Mouse (Mus musculus): ENCODE results near the gene Zfp462. TPM values are rescaled to one million over a fixed set of nuclear protein-coding genes. Genes with fewer than 3 reads are reported as not detected.
A peak's percentile ranks its signal among the peaks of the same experiment; 100 is the strongest.
"Not testable (repeated sequence)": the region's sequence is repeated elsewhere in the genome, so short reads cannot be mapped to it uniquely, and the experiment has no call there.

The Zfp462 gene
- polyA plus RNA-seq, 1 experiment from 2014 or later: 20.5 TPM

DNA sequence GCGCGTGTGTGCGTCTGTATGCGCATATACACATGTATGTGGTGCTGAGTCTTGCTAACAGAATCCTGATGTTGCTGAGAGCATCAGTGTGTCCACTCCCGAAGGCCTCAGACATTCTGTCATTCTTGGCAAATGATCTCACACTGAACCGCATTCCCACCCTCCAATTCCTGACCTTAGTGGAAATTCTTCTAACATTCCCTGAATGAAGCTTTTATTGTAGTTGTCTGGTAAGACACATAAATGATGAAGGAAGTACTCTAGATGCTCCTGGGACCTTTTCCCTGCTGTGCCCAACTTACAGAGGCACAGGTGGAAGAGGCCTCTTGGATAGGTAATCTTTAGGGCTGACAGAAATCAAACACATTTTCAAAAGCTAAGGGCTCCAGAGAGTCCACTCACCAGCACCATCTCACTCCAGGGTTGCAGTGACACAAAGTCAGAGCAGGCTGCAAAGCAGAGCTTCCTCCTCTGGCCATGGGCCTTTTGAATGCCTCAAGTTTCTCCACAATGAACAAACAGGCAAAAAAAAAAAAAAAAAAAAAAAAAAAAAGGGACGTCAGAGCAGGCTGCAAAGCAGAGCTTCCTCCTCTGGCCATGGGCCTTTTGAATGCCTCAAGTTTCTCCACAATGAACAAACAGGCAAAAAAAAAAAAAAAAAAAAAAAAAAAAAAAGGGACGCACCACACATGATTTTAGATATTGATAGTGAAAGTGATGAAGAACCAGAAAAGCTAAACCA lies 17.4 kb upstream of the Zfp462 start:
- not testable (repeated sequence) for ATAC-seq
- WGBS: 85% methylated on average over 8 of the region's 8 CpGs

DNA sequence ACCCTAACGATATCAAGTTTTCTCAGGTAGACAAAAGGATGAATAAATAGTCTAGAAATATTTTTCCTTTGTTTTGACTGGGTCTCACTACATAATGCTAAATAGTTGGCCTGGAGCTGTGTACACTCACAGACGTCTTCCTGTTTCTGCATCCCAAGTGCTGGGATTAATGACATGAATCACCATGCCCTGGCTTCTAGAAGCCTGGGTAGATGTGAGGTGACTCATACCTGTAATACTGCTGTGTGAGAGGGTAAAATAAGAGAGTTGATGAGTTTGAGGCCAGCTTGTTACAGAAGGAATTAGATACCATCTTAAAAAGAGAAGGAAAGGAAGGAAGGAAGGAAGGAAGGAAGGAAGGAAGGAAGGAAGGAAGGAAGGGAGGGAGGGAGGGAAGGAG lies 15.2 kb upstream of the Zfp462 start:
- no peaks in the 10 kb centered on the region for H3K9me3 ChIP-seq (ENCODE audit: control insufficient read depth, low read length)
- no peaks in the 10 kb centered on the region for H3K36me3 ChIP-seq (ENCODE audit: control insufficient read depth, insufficient read depth)
- no peak for ATAC-seq
- H3K27ac ChIP-seq (ENCODE audit: low read length): no peak overlapping the region
- WGBS: 45% methylated on average over 2 of the region's 2 CpGs
- H3K27me3 ChIP-seq (replicated peaks; ENCODE audit: control insufficient read depth, insufficient read depth, low read length): no peaks in the 10 kb centered on the region
- no peak overlapping the region for H3K4me2 ChIP-seq (ENCODE audit: low read length)
- H3K4me3 ChIP-seq (replicated peaks; ENCODE audit: low read length): no peak overlapping the region
- no peak overlapping the region for H3K9ac ChIP-seq (replicated peaks; ENCODE audit: low read depth, low read length)
- H3K4me1 ChIP-seq (replicated peaks; ENCODE audit: control insufficient read depth, insufficient read depth, low read length): no peaks in the 10 kb centered on the region

More for the DNA sequence above, 17.4 kb upstream of the Zfp462 start:
- H3K4me1 ChIP-seq (replicated peaks; ENCODE audit: control insufficient read depth, insufficient read depth, low read length); H3K36me3 ChIP-seq (ENCODE audit: control insufficient read depth, insufficient read depth); H3K4me3 ChIP-seq (replicated peaks; ENCODE audit: low read length); H3K4me2 ChIP-seq (ENCODE audit: low read length); H3K9me3 ChIP-seq (ENCODE audit: control insufficient read depth, low read length); H3K27me3 ChIP-seq (replicated peaks; ENCODE audit: control insufficient read depth, insufficient read depth, low read length); H3K9ac ChIP-seq (replicated peaks; ENCODE audit: low read depth, low read length); H3K27ac ChIP-seq (ENCODE audit: low read length): not testable (repeated sequence)

DNA sequence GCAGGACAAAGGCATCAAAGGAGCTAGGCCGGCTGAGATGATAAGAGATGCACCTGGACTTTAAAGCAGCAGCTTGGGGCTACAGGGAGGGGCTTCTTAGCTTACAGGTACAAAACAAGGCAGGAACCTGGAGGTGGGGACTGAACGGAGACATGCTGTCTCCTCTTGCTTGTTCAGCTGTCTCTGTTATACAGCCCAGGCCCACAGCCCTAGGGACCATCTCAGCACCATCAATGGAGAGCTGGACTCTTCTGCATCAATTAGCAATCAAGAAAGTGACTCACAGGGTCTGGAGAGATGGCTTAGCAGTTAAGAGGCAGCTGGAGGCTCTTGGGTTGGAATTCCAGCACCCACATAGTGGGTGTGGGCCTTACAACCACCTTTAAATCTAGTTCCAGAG lies 12.2 kb upstream of the Zfp462 start:
- no peaks in the 10 kb centered on the region for H3K4me1 ChIP-seq (replicated peaks; ENCODE audit: control insufficient read depth, insufficient read depth, low read length)
- no peaks in the 10 kb centered on the region for H3K9me3 ChIP-seq (ENCODE audit: control insufficient read depth, low read length)
- no peaks in the 10 kb centered on the region for H3K27me3 ChIP-seq (replicated peaks; ENCODE audit: control insufficient read depth, insufficient read depth, low read length)
- no peaks in the 10 kb centered on the region for H3K36me3 ChIP-seq (ENCODE audit: control insufficient read depth, insufficient read depth)
- no peak overlapping the region for H3K4me2 ChIP-seq (ENCODE audit: low read length)
- H3K9ac ChIP-seq (replicated peaks; ENCODE audit: low read depth, low read length): no peak overlapping the region
- H3K4me3 ChIP-seq (replicated peaks; ENCODE audit: low read length): no peak overlapping the region
- 52% methylated on average over 2 of the region's 2 CpGs for WGBS
- no peak overlapping the region for H3K27ac ChIP-seq (ENCODE audit: low read length)
- no peak for ATAC-seq

DNA sequence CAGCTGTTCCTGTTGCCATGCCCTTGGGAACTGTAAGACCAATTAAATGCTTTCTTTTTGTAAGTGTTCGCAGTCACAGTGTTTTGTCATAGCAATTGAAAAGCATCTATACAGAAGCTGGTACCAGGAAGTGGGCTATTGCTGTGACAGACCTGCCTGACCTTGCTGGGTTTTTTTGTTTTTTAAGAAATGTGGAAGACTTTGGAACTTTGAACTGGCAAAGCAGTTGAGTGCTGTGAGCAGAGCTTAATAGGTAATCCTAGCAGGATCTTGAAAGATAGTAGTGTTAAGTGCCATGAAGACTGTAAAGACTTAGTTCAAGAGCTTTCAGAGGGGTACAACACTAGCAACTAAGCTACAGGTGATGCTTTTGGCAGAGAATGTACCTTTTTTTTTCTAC lies 7.7 kb upstream of the Zfp462 start:
- ATAC-seq: no peak
- 65% methylated on average over 1 of the region's 1 CpGs for WGBS
- Histone ChIP-seq H3K4me1 (replicated peaks; ENCODE audit: control insufficient read depth, insufficient read depth, low read length) (no peaks in the 10 kb centered on the region), H3K9me3 (ENCODE audit: control insufficient read depth, low read length) (no peaks in the 10 kb centered on the region), H3K4me2 (ENCODE audit: low read length) (no peak overlapping the region), H3K27ac (ENCODE audit: low read length) (no peak overlapping the region), H3K27me3 (replicated peaks; ENCODE audit: control insufficient read depth, insufficient read depth, low read length) (no peaks in the 10 kb centered on the region), H3K9ac (replicated peaks; ENCODE audit: low read depth, low read length) (no peak overlapping the region), H3K36me3 (ENCODE audit: control insufficient read depth, insufficient read depth) (no peaks in the 10 kb centered on the region), H3K4me3 (replicated peaks; ENCODE audit: low read length) (no peak overlapping the region)

DNA sequence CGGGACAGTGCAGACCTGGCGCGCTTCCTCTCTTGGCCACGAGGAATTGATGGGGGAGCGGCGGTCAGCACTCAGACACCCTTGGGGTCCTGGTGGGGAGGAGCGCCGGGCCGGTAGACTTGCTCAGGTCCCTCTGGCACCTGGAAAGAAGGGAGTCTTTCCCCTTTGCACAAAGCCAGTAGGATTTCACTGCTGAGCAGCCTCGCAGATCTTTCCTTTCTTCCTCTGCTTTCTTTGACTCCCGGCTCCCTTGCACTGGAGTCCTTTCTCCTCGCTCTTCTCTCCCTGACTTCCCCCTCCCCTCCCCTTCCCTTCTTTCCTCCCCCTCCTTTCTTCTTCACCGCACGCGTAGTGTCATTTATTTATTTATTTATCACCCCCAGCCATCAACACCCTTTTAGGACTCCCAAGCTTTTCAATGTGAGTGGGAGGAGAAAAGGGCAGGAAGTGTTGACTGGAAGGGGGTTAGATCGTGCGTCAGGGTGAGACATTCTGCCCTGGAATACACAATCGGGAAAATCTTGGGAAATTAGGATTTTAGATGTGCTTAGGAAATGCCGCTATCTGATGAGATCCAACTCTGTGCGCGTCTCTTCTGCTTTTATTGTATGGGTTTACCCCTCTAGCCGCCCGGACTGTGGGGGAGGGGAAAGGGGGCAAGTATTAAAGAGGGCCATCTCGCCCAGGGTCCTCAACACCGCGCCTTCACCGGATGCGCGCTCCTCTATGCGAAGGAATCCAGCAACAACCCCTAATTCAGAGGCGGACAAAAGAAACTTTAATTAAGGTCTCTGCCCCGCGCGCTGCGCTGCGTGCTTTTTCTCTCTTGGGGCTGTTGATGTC lies 976 bp downstream of the Zfp462 start:
- WGBS: 0% methylated on average over 36 of the region's 36 CpGs
- Histone ChIP-seq H3K36me3 (ENCODE audit: control insufficient read depth, insufficient read depth) (no peaks in the 10 kb centered on the region), H3K27ac (ENCODE audit: low read length) (peak overlapping the region; percentile 98), H3K9me3 (ENCODE audit: control insufficient read depth, low read length) (no peaks in the 10 kb centered on the region), H3K9ac (replicated peaks; ENCODE audit: low read depth, low read length) (peak overlapping the region; percentile 86), H3K4me1 (replicated peaks; ENCODE audit: control insufficient read depth, insufficient read depth, low read length) (peaks cover 8% of the 10 kb centered on the region), H3K4me3 (replicated peaks; ENCODE audit: low read length) (peak overlapping the region; percentile 90), H3K27me3 (replicated peaks; ENCODE audit: control insufficient read depth, insufficient read depth, low read length) (no peaks in the 10 kb centered on the region), H3K4me2 (ENCODE audit: low read length) (peak overlapping the region; percentile 72)
- peak; percentile 14 for ATAC-seq

DNA sequence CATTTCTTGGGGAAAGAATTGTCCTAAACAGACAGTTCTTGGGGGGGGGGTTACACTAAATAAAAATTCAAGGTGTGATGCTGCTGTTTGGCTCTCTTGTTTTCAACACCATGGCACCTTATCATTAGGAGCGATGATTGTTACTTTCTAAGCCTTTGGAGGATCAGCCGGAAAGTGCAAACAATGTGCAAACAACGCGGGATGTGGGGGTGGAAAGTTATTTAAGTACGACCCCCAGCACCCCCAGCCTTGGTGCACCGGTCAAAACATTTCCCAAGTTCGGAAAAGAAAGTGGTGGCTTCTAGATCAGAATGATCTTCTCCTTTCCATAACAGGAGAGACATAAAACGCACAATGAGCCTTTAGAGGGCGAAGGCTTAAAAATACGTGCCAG lies 1.8 kb downstream of the Zfp462 start:
- WGBS: under 1% methylated on average over 10 of the region's 10 CpGs
- peak overlapping the region; percentile 72 for H3K4me2 ChIP-seq (ENCODE audit: low read length)

DNA sequence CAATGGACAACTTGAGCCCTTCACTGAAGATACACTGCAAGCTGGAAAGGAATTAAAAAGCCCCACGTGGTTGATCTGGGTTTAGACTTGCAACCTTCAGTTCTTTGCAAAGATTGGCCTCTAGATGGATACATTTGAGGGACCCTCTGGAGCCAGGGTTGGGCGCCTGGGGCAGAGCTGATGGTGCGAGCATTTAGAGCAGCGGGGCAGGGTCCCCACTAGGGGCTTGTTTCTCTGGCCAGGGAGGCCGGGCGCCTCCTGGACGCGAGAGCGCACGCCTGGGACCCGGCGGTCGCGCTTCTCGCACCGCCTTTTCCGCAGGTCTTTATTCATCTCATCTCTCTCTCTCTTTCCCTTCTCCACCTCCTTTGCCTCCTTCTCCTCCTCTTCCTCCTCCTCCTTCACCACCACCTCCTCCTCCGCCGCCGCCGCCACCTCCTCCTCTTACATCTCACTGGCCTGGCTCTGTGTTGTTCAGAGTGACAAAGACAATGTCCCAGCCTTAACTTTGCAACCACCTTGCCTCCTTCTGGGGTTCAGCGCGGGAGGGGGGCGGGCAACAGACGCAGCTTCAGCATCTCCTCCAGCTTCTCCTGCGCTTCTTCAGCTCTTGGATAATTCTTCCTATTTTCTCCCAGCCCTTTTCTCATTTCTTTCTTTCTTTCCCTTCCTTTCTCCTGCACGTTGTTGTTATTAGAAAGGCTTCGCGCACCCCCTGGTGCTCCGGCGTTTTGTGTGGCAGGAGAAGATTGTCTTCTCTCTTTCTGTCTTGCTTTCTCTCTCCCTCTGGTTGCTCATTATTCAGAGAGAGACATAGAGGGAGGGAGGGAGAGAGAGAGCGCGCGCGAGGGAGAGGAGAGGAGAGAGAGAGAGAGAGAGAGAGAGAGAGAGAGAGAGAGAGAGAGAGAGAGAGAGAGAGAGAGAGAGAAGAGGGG lies 2.5 kb downstream of the Zfp462 start:
- no peaks in the 10 kb centered on the region for H3K27me3 ChIP-seq (replicated peaks; ENCODE audit: control insufficient read depth, insufficient read depth, low read length)
- no peaks in the 10 kb centered on the region for H3K36me3 ChIP-seq (ENCODE audit: control insufficient read depth, insufficient read depth)
- peaks cover 14% of the 10 kb centered on the region for H3K4me1 ChIP-seq (replicated peaks; ENCODE audit: control insufficient read depth, insufficient read depth, low read length)
- under 1% methylated on average over 31 of the region's 35 CpGs for WGBS
- peak overlapping the region; percentile 90 for H3K4me3 ChIP-seq (replicated peaks; ENCODE audit: low read length)
- peak overlapping the region; percentile 98 for H3K27ac ChIP-seq (ENCODE audit: low read length)
- H3K9me3 ChIP-seq (ENCODE audit: control insufficient read depth, low read length): no peaks in the 10 kb centered on the region
- ATAC-seq: peak; percentile 41
- H3K9ac ChIP-seq (replicated peaks; ENCODE audit: low read depth, low read length): peak overlapping the region; percentile 86
- H3K4me2 ChIP-seq (ENCODE audit: low read length): peak overlapping the region; percentile 72

More for the DNA sequence above, 1.8 kb downstream of the Zfp462 start:
- H3K4me3 ChIP-seq (replicated peaks; ENCODE audit: low read length): peak overlapping the region; percentile 90
- H3K9me3 ChIP-seq (ENCODE audit: control insufficient read depth, low read length): no peaks in the 10 kb centered on the region
- H3K27me3 ChIP-seq (replicated peaks; ENCODE audit: control insufficient read depth, insufficient read depth, low read length): no peaks in the 10 kb centered on the region
- H3K9ac ChIP-seq (replicated peaks; ENCODE audit: low read depth, low read length): peak overlapping the region; percentile 86
- peak overlapping the region; percentile 98 for H3K27ac ChIP-seq (ENCODE audit: low read length)
- ATAC-seq: no peak
- no peaks in the 10 kb centered on the region for H3K36me3 ChIP-seq (ENCODE audit: control insufficient read depth, insufficient read depth)
- peaks cover 12% of the 10 kb centered on the region for H3K4me1 ChIP-seq (replicated peaks; ENCODE audit: control insufficient read depth, insufficient read depth, low read length)

DNA sequence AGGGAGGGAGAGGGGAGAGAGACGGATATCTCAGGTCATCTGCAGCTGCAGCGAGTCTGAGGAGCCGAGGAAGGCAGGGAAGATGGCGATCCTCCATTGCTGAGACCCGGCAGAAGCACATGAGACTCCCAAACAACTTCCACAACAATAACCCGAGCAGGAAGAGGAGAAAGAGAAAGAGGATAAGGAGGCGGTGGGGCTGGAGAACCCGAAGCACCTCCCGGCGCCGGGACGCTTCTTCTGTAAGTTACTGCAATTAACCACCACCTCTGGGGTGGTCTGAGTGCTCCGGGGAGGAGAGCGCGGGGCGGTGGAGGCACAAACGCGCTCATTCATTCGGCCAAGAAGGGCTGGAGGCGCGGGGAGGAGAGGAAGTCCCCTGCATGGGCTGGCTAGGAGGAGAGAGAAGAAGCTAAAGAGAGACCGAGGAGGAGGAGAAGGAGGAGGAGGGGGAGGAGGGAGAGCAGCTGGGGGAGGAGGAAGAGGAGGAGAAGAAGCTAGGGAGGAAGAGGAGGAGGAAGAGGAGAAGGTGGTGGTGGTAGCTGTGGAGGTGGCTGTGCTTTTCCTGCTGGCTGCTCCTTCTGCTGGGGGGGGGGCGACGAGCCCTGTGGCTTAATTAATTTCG lies 3.3 kb downstream of the Zfp462 start:
- WGBS: 1% methylated on average over 24 of the region's 25 CpGs
- Histone ChIP-seq H3K9me3 (ENCODE audit: control insufficient read depth, low read length) (no peaks in the 10 kb centered on the region), H3K4me1 (replicated peaks; ENCODE audit: control insufficient read depth, insufficient read depth, low read length) (peaks cover 21% of the 10 kb centered on the region), H3K9ac (replicated peaks; ENCODE audit: low read depth, low read length) (peak overlapping the region; percentile 86), H3K27me3 (replicated peaks; ENCODE audit: control insufficient read depth, insufficient read depth, low read length) (no peaks in the 10 kb centered on the region), H3K4me2 (ENCODE audit: low read length) (peak overlapping the region; percentile 70), H3K27ac (ENCODE audit: low read length) (peak overlapping the region; percentile 98), H3K4me3 (replicated peaks; ENCODE audit: low read length) (peak overlapping the region; percentile 90), H3K36me3 (ENCODE audit: control insufficient read depth, insufficient read depth) (no peaks in the 10 kb centered on the region)
- peak; percentile 31 for ATAC-seq
